Mouse (Mus musculus) heart, postnatal 0 days (tissue): Measurements from ENCODE around the gene Mrgprg.

ENCODE experiments used
- CTCF ChIP-seq: IDR thresholded peaks from 2 replicates; pipeline ENCODE4 v1.5.1; 2016; ENCODE audit warnings: antibody characterized with exemption, control low read depth, low read depth
- EP300 ChIP-seq: IDR thresholded peaks from 2 replicates; pipeline ENCODE4 v1.6.1; 2016; ENCODE audit warnings: antibody characterized with exemption, low read depth

- TF ChIP-seq EP300 (no peak), CTCF (no peak)
These were observed 26.1 kb downstream of the Mrgprg start for GRCm38 (mm10) chr7:143740653-143741052.
